Mouse (Mus musculus) cortical plate, adult 2 months (tissue): ENCODE results near the gene Mbtps2.

Experiments used
- CTCF ChIP-seq: fragments of 200-500 bp; IDR thresholded peaks from 2 replicates; pipeline ENCODE4 v1.5.1; 2011; ENCODE audit warnings: mild to moderate bottlenecking, control low read depth, low read length; ENCODE audit not compliant: insufficient read depth; ENCODE audit errors: extremely low read depth
- POLR2A ChIP-seq: fragments of 200-500 bp; IDR thresholded peaks from 2 replicates; pipeline ENCODE4 v1.6.1; 2011; ENCODE audit warnings: mild to moderate bottlenecking, low read length, control low read depth; ENCODE audit not compliant: insufficient read depth; ENCODE audit errors: extremely low read depth

- no peak for TF ChIP-seq CTCF
- TF ChIP-seq POLR2A, result no peak
These were observed 47.9 kb upstream of the Mbtps2 start for GRCm38 (mm10) chrX:157646399-157646798.
